Mouse (Mus musculus) lung, embryonic 16.5 days (tissue): ENCODE measurements around the gene Pkhd1. TPM values are rescaled to one million over a fixed set of nuclear protein-coding genes. Genes with fewer than 3 reads are reported as not detected.

Experiments
- ATAC-seq: fragments of 200-750 bp; cut with Nextera tagmentation; 2 replicates; pipeline ENCODE4 v1.8.0; 2017; ENCODE audit warnings: low read depth, mild to moderate bottlenecking, moderate library complexity
- H3K27ac ChIP-seq: fragments of 300-500 bp; sonication (generic); 2 replicates; pipeline ENCODE4 v1.5.1; 2014; ENCODE audit warnings: mild to moderate bottlenecking, control low read depth, low read length
- H3K27me3 ChIP-seq: fragments of 300-500 bp; sonication (generic); 2 replicates; pipeline ENCODE4 v1.6.1; 2014; ENCODE audit warnings: low read depth, low read length, mixed read lengths; ENCODE audit not compliant: control insufficient read depth, insufficient read depth
- H3K36me3 ChIP-seq: fragments of 300-500 bp; sonication (generic); 2 replicates; pipeline ENCODE4 v1.6.1; 2014; ENCODE audit warnings: low read length; ENCODE audit not compliant: control insufficient read depth, insufficient read depth
- H3K4me1 ChIP-seq: fragments of 300-500 bp; sonication (generic); replicated peaks from 2 replicates; pipeline ENCODE4 v1.6.1; 2014; ENCODE audit warnings: low read length, mixed read lengths; ENCODE audit not compliant: control insufficient read depth, insufficient read depth
- H3K4me2 ChIP-seq: fragments of 300-500 bp; sonication (generic); 2 replicates; pipeline ENCODE4 v1.6.1; 2014; ENCODE audit warnings: low read depth, low read length, control low read depth
- H3K4me3 ChIP-seq: fragments of 300-500 bp; sonication (generic); 2 replicates; pipeline ENCODE4 v1.5.1; 2014; ENCODE audit warnings: mild to moderate bottlenecking, low read length, control low read depth
- H3K9ac ChIP-seq: fragments of 300-500 bp; sonication (generic); 2 replicates; pipeline ENCODE4 v1.6.1; 2014; ENCODE audit warnings: low read length, control low read depth
- H3K9me3 ChIP-seq: fragments of 300-500 bp; sonication (generic); 2 replicates; pipeline ENCODE4 v1.6.1; 2016; ENCODE audit warnings: low read length; ENCODE audit not compliant: control insufficient read depth
- WGBS: fragments of 180-500 bp; shearing (Covaris S2); extraction: QIAGEN DNeasy Blood & Tissue Kit; methylation state at CpG from one replicate; pipeline ENCODE4 v1.1.7; 2014; 5-methylcytosine and 5-hydroxymethylcytosine counted together
- polyA plus RNA-seq: library from polyadenylated mRNA; unstranded; fragments of >200 nt; fragmentation: Nextera tagmentation; extraction: Ambion mirVana; gene quantifications from 2 replicates; pipeline ENCODE4 v1.2.1, GENCODE M21; 2015

The Pkhd1 gene
- polyA plus RNA-seq, 1 experiment from 2014 or later = 0.80 TPM

DNA sequence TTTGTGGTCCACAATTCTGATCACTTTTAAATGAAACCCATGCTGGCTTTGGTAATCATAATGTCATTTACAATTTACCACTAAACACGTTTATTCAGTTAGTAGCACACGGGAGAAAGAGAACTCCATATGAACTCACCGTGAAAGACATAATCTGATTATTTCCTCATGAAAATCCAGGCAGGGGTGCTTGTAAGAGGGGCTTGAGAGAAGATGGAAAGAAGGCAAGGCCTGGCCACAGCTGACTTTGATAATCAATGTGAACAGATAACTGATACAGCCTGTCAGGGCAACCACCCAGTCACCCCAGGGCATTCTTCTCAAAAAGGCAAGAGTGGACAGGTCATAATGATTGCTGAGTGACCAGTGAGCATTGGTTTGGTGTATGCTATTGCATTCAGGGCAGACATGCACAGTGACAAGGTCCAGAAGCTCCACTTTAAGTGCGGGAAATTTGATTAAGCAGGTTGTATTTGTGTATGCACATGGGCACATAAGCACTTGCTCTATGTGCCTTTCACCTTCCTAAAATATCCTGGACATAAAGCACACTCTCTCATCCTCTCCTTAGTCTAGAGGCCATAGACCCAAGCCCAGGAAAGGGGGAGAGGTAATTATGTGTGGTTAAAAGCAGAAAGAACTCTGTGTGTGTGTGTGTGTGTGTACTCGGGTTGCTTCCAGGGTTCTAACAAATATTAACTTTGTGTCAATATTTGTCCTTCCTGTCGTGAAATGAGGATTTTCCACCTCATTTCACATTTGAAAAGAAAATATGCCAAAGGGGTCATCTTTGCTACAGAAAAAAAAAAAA lies 485.9 kb downstream of the Pkhd1 start:
- WGBS = 50% methylated on average over 6 of the region's 6 CpGs
- H3K9me3 ChIP-seq = no peaks in the 10 kb centered on the region
- H3K4me3 ChIP-seq = no peak overlapping the region
- ATAC-seq = no peak
- no peak overlapping the region for H3K27ac ChIP-seq
- no peak overlapping the region for H3K9ac ChIP-seq
- H3K4me1 ChIP-seq = no peaks in the 10 kb centered on the region
- no peaks in the 10 kb centered on the region for H3K36me3 ChIP-seq
- no peaks in the 10 kb centered on the region for H3K27me3 ChIP-seq
- no peak overlapping the region for H3K4me2 ChIP-seq

GRCm38 (mm10) chr1:20117331-20117730 lies 500.5 kb downstream of the Pkhd1 start:
- ATAC-seq = no peak
- 83% methylated on average over 1 of the region's 1 CpGs for WGBS

GRCm38 (mm10) chr1:20069733-20070132 lies 548.1 kb downstream of the Pkhd1 start:
- no peak overlapping the region for H3K27ac ChIP-seq
- no peak overlapping the region for H3K4me3 ChIP-seq
- 0 out of 2 replicates have a peak, but pooled peaks have one; percentile 23 for ATAC-seq
- no peaks in the 10 kb centered on the region for H3K27me3 ChIP-seq
- no peak overlapping the region for H3K4me2 ChIP-seq
- WGBS = 54% methylated on average over 3 of the region's 3 CpGs
- no peaks in the 10 kb centered on the region for H3K9me3 ChIP-seq
- H3K4me1 ChIP-seq = no peaks in the 10 kb centered on the region
- no peaks in the 10 kb centered on the region for H3K36me3 ChIP-seq
- no peak overlapping the region for H3K9ac ChIP-seq

More at GRCm38 (mm10) chr1:20117331-20117730, 500.5 kb downstream of the Pkhd1 start:
- Histone ChIP-seq H3K4me1 (no peaks in the 10 kb centered on the region), H3K27ac (no peak overlapping the region), H3K36me3 (no peaks in the 10 kb centered on the region), H3K9me3 (no peaks in the 10 kb centered on the region), H3K4me2 (no peak overlapping the region), H3K27me3 (no peaks in the 10 kb centered on the region), H3K4me3 (no peak overlapping the region), H3K9ac (no peak overlapping the region)

DNA sequence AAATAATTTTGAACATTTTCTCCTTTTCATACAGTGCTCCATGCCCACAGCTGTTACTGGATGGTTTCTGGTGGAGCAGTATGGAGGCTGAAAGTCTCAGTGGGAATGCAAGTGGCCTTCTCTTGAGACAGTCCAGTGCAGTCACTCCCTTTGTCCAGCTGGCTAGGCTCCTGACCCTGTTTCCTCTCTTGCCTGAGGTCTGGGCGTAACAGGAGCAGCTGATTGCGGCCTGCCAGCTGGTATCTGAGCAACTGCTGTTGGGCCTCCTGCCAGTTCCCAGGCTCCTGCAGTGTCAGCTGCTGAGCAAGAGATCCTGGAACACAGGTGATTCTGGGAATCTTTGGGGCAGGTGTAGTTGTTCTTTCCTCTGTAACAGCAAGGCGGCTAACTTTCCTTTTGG lies 559.6 kb downstream of the Pkhd1 start:
- 60% methylated on average over 3 of the region's 3 CpGs for WGBS
- Histone ChIP-seq H3K4me2 (no peak overlapping the region), H3K27me3 (no peaks in the 10 kb centered on the region), H3K4me3 (no peak overlapping the region), H3K4me1 (no peaks in the 10 kb centered on the region), H3K27ac (no peak overlapping the region), H3K9me3 (no peaks in the 10 kb centered on the region), H3K36me3 (no peaks in the 10 kb centered on the region), H3K9ac (no peak overlapping the region)
- no peak for ATAC-seq

DNA sequence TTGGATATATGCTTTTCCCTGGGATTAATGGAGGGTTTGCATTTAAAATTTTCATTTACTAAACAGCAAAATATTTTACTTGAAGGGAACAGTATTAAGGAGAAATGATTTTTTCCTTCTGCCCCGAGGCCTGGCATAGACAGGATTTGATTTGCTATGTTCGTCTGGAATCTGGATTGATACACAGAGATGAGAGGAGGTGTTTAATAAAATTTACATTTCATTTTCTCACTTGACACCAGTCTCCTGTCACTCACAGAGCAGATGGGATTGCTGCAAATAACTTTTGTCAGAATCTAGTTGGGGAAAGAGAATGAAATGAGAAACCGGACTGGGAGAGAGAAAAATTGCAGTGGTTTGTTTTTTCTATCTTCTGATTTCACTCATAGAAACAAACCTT lies 578.5 kb downstream of the Pkhd1 start:
- 77% methylated on average over 3 of the region's 3 CpGs for WGBS
- Histone ChIP-seq H3K4me3 (no peak overlapping the region), H3K9me3 (no peaks in the 10 kb centered on the region), H3K27me3 (no peaks in the 10 kb centered on the region), H3K9ac (no peak overlapping the region), H3K4me2 (no peak overlapping the region), H3K27ac (no peak overlapping the region), H3K4me1 (no peaks in the 10 kb centered on the region), H3K36me3 (no peaks in the 10 kb centered on the region)
- ATAC-seq = no peak

DNA sequence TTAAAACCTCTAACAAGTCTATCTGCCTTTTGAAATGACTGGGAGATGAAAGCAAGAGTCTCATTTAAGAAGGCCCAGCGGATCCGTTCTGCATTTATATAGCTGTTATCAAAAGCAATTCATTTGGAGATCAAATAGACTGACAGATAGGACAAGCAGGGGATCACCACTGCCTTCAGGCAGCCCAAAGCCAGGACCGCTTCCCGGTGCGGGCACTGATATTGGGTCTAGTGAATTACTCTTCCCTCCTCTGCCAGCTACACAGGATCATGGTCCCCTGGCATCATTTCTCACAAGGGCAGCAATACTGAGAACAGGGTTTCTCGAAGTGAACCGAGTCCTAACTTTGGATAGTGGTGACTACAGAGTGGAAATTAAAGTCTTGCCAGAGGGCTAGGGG lies 582.6 kb downstream of the Pkhd1 start:
- H3K9ac ChIP-seq = no peak overlapping the region
- WGBS = 76% methylated on average over 7 of the region's 7 CpGs
- H3K27me3 ChIP-seq = no peaks in the 10 kb centered on the region
- H3K9me3 ChIP-seq = no peaks in the 10 kb centered on the region
- ATAC-seq = no peak
- H3K27ac ChIP-seq = no peak overlapping the region
- no peaks in the 10 kb centered on the region for H3K36me3 ChIP-seq
- H3K4me2 ChIP-seq = no peak overlapping the region
- H3K4me1 ChIP-seq = no peaks in the 10 kb centered on the region
- no peak overlapping the region for H3K4me3 ChIP-seq

DNA sequence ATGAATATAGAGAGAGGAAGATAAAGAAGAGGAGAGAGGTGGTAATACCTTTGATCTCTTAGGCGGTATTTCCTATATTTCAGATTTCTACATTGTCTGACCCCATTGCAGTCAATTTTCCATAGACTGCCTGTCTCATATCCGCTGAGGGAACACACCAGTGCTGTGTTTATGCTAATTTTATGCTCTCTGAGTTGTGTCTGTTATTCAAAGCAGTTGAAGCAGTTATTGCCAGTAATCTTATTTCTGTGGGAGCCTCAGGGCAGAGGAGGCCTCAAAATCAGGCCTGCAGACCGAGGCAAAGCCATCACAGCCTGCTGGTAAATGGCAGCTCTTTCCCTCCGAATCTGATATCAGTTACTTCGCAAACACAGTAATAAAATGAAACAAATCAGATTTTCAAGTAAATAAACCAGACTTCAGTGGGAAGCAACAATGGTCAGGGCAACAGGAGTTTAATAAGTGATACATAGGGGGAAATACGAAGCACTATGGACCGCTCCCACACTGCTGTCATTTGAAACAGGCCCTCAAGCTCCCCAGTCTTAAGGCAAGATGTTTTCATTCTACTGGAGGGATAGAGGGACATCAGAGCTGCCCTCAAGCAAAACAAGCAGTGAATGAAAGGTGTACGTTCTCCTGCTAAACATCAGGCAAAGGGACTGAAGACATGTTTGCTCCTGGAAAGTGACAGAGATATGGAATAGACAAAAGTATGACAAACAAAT lies 599.5 kb downstream of the Pkhd1 start:
- 73% methylated on average over 8 of the region's 8 CpGs for WGBS
- no peak for ATAC-seq
- Histone ChIP-seq H3K4me2 (no peak overlapping the region), H3K9ac (no peak overlapping the region), H3K9me3 (no peaks in the 10 kb centered on the region), H3K4me3 (no peak overlapping the region), H3K4me1 (no peaks in the 10 kb centered on the region), H3K27me3 (no peaks in the 10 kb centered on the region), H3K27ac (no peak overlapping the region), H3K36me3 (no peaks in the 10 kb centered on the region)

GRCm38 (mm10) chr1:20017619-20018018 lies 600.2 kb downstream of the Pkhd1 start:
- Histone ChIP-seq H3K4me1 (no peaks in the 10 kb centered on the region), H3K36me3 (no peaks in the 10 kb centered on the region), H3K27ac (no peak overlapping the region), H3K9ac (no peak overlapping the region), H3K9me3 (no peaks in the 10 kb centered on the region), H3K4me2 (no peak overlapping the region), H3K4me3 (no peak overlapping the region), H3K27me3 (no peaks in the 10 kb centered on the region)
- no peak for ATAC-seq
- 79% methylated on average over 4 of the region's 4 CpGs for WGBS
